Mouse (Mus musculus) layer of hippocampus, postnatal 36 days (tissue): ENCODE data around the gene Awat1. TPM values are rescaled to one million over a fixed set of nuclear protein-coding genes. Genes with fewer than 3 reads are reported as not detected.

Experiments
- DNase-seq, 2 experiments: peaks; one replicate each; pipeline ENCODE4 v3.0.0; 2022
- total RNA-seq, 2 experiments: library from RNA; stranded (reverse); gene quantifications; 2 replicates each; pipeline ENCODE4 v1.2.3; 2021

Awat1 gene
- not detected for total RNA-seq

- DNase-seq = no peak
Observed at GRCm38 (mm10) chrX:100571951-100572350, at the start of gene Awat1. TSS of gene Awat1 (plus strand) at chrX:100572251.

- no peak for DNase-seq
Observed at GRCm38 (mm10) chrX:100524471-100524870, 47.6 kb upstream of the Awat1 start, which contains the start of gene Dgat2l6. TSS of gene Dgat2l6 (plus strand) at chrX:100524838.

- no peak for DNase-seq
Observed at GRCm38 (mm10) chrX:100556026-100556425, 16.0 kb upstream of the Awat1 start.

GRCm38 (mm10) chrX:100565696-100566095 is 6.4 kb upstream of the Awat1 start:
- DNase-seq = no peak

- DNase-seq = no peak
Observed at GRCm38 (mm10) chrX:100594791-100595190, 22.7 kb downstream of the Awat1 start, which contains the start of gene P2ry4. TSS of gene P2ry4 (minus strand) at chrX:100594869.

GRCm38 (mm10) chrX:100597439-100597838 is 25.4 kb downstream of the Awat1 start:
- DNase-seq = peak; percentile 23 to 35

- DNase-seq = no peak
Observed at GRCm38 (mm10) chrX:100599755-100600154, 27.7 kb downstream of the Awat1 start.

GRCm38 (mm10) chrX:100605314-100605713 is 33.3 kb downstream of the Awat1 start, which contains the start of gene Arr3:
TSS of gene Arr3 (plus strand) at chrX:100605497.
- no peak for DNase-seq

GRCm38 (mm10) chrX:100618488-100618887 is 46.4 kb downstream of the Awat1 start:
- no peak for DNase-seq

- DNase-seq = no peak
Observed at GRCm38 (mm10) chrX:100621366-100621765, 49.3 kb downstream of the Awat1 start.

GRCm38 (mm10) chrX:100624242-100624641 is 52.2 kb downstream of the Awat1 start:
- DNase-seq = no peak

- no peak for DNase-seq
Observed at GRCm38 (mm10) chrX:100625146-100625545, 53.1 kb downstream of the Awat1 start.

GRCm38 (mm10) chrX:100625546-100625801 is 53.4 kb downstream of the Awat1 start, which contains the start of gene Kif4:
TSS of gene Kif4 (plus strand) at chrX:100625737.
- DNase-seq = no peak

GRCm38 (mm10) chrX:100625802-100626793 is 54.0 kb downstream of the Awat1 start, which contains the start of gene Pdzd11:
TSS of gene Pdzd11 (minus strand) at chrX:100626568.
- peak; percentile 80 to 86 for DNase-seq

Other genes starting within 250 kb of the Awat1 start
- gene Otud6a, start 143.2 kb upstream of the Awat1 start, total RNA-seq = not detected
- under 1 TPM in 1 of 2 experiments, not detected in 1; 0.35 TPM for gene Awat2, start 129.5 kb upstream of the Awat1 start, total RNA-seq
- 10 to 100 TPM; 35.7 to 36.4 TPM for gene Igbp1, start 78.0 kb upstream of the Awat1 start, total RNA-seq
- under 1 TPM; 0.20 to 0.61 TPM for gene Dgat2l6, start 47.4 kb upstream of the Awat1 start, total RNA-seq
- under 1 TPM in 1 of 2 experiments, not detected in 1; 0.07 TPM for gene P2ry4, start 22.6 kb downstream of the Awat1 start, total RNA-seq
- under 1 TPM; 0.35 to 0.50 TPM for gene Arr3, start 33.2 kb downstream of the Awat1 start, total RNA-seq
- under 1 TPM; 0.52 to 0.73 TPM for gene Kif4, start 53.5 kb downstream of the Awat1 start, total RNA-seq
- 10 to 100 TPM; 44.2 to 44.7 TPM for gene Pdzd11, start 54.3 kb downstream of the Awat1 start, total RNA-seq
- 10 to 100 TPM; 10.8 to 12.2 TPM for gene Gdpd2, start 157.6 kb downstream of the Awat1 start, total RNA-seq
- 100 to 1,000 TPM; 153 to 154 TPM for gene Dlg3, start 195.5 kb downstream of the Awat1 start, total RNA-seq